Mouse (Mus musculus) spleen, adult 18-20 months (tissue): Measurements from ENCODE around the gene Bbc3.

Experiments used
- DNase-seq, 2 experiments: peaks; one replicate each; pipeline ENCODE4 v3.0.0; 2022; ENCODE audit warnings: mixed read lengths in 2 of 2

The Bbc3 gene

GRCm38 (mm10) chr7:16319216-16319615, 11.0 kb downstream of the Bbc3 start:
- DNase-seq = no peak

- DNase-seq = no peak
Measured at GRCm38 (mm10) chr7:16320479-16320878, 12.3 kb downstream of the Bbc3 start.

GRCm38 (mm10) chr7:16324661-16325060, 16.5 kb downstream of the Bbc3 start:
- no peak for DNase-seq

GRCm38 (mm10) chr7:16325920-16326606, 17.9 kb downstream of the Bbc3 start:
- peak in 1 of 2 experiments; percentile 51 for DNase-seq

- DNase-seq = no peak
Measured at GRCm38 (mm10) chr7:16326607-16326971, 18.4 kb downstream of the Bbc3 start.

GRCm38 (mm10) chr7:16329146-16329545, 21.0 kb downstream of the Bbc3 start:
- no peak for DNase-seq

GRCm38 (mm10) chr7:16337733-16338132, 29.5 kb downstream of the Bbc3 start:
- DNase-seq = no peak

GRCm38 (mm10) chr7:16344598-16344997, 36.4 kb downstream of the Bbc3 start:
- DNase-seq = no peak

- DNase-seq = no peak
Measured at GRCm38 (mm10) chr7:16345297-16345696, 37.1 kb downstream of the Bbc3 start.

- no peak for DNase-seq
Measured at GRCm38 (mm10) chr7:16349999-16350398, 41.8 kb downstream of the Bbc3 start.

GRCm38 (mm10) chr7:16355854-16356594, 47.8 kb downstream of the Bbc3 start:
- DNase-seq = no peak

- no peak for DNase-seq
Measured at GRCm38 (mm10) chr7:16357602-16358001, 49.4 kb downstream of the Bbc3 start.

GRCm38 (mm10) chr7:16364319-16364718, 56.1 kb downstream of the Bbc3 start:
- DNase-seq = no peak

- DNase-seq = no peak
Measured at GRCm38 (mm10) chr7:16364901-16365500, 56.8 kb downstream of the Bbc3 start.

- no peak for DNase-seq
Measured at GRCm38 (mm10) chr7:16366133-16366646, 58.0 kb downstream of the Bbc3 start.

- no peak for DNase-seq
Measured at GRCm38 (mm10) chr7:16366669-16367068, 58.5 kb downstream of the Bbc3 start.
